Mouse (Mus musculus): ENCODE measurements around the gene Nkx1-2. TPM values are rescaled to one million over a fixed set of nuclear protein-coding genes. Genes with fewer than 3 reads are reported as not detected.

The Nkx1-2 gene
- polyA plus RNA-seq, 1 experiment from 2014 or later = 6.8 TPM

- no peak overlapping the region for H3K4me3 ChIP-seq (ENCODE audit: low read depth, low read length)
- no peaks in the 10 kb centered on the region for H3K36me3 ChIP-seq (ENCODE audit: control insufficient read depth, insufficient read depth, low read length)
- WGBS = 87% methylated on average over 3 of the region's 3 CpGs
- no peak for DNase-seq (ENCODE audit: low spot score)
- peaks cover 47% of the 10 kb centered on the region for H3K27me3 ChIP-seq (ENCODE audit: control insufficient read depth, insufficient read depth, low read length)
- no peak overlapping the region for H3K4me2 ChIP-seq (replicated peaks; ENCODE audit: low read depth, low read length)
- no peak overlapping the region for H3K27ac ChIP-seq (ENCODE audit: low read depth, low read length)
- H3K9me3 ChIP-seq (ENCODE audit: control insufficient read depth, low read length) = no peaks in the 10 kb centered on the region
- H3K4me1 ChIP-seq (replicated peaks; ENCODE audit: control insufficient read depth, insufficient read depth, low read length) = peaks cover 13% of the 10 kb centered on the region
- ATAC-seq (ENCODE audit: low FRiP score) = no peak
- H3K9ac ChIP-seq (ENCODE audit: low read depth, low read length) = no peak overlapping the region
These were observed 3.6 kb downstream of the Nkx1-2 start for GRCm38 (mm10) chr7:132595787-132596186.

- Histone ChIP-seq H3K36me3 (ENCODE audit: control insufficient read depth, insufficient read depth, low read length) (no peaks in the 10 kb centered on the region), H3K4me3 (ENCODE audit: low read depth, low read length) (no peak overlapping the region), H3K27me3 (ENCODE audit: control insufficient read depth, insufficient read depth, low read length) (peaks cover 34% of the 10 kb centered on the region), H3K4me1 (replicated peaks; ENCODE audit: control insufficient read depth, insufficient read depth, low read length) (peaks cover 6% of the 10 kb centered on the region), H3K27ac (ENCODE audit: low read depth, low read length) (no peak overlapping the region), H3K9ac (ENCODE audit: low read depth, low read length) (no peak overlapping the region), H3K9me3 (ENCODE audit: control insufficient read depth, low read length) (no peaks in the 10 kb centered on the region), H3K4me2 (replicated peaks; ENCODE audit: low read depth, low read length) (no peak overlapping the region)
- no peak for ATAC-seq (ENCODE audit: low FRiP score)
- DNase-seq (ENCODE audit: low spot score) = no peak
- WGBS = 89% methylated on average over 2 of the region's 2 CpGs
These were observed 5.1 kb downstream of the Nkx1-2 start for GRCm38 (mm10) chr7:132594325-132594724.

- Histone ChIP-seq H3K27me3 (ENCODE audit: control insufficient read depth, insufficient read depth, low read length) (peaks cover 28% of the 10 kb centered on the region), H3K4me2 (replicated peaks; ENCODE audit: low read depth, low read length) (no peak overlapping the region), H3K4me1 (replicated peaks; ENCODE audit: control insufficient read depth, insufficient read depth, low read length) (peaks cover 5% of the 10 kb centered on the region), H3K9ac (ENCODE audit: low read depth, low read length) (no peak overlapping the region), H3K36me3 (ENCODE audit: control insufficient read depth, insufficient read depth, low read length) (no peaks in the 10 kb centered on the region), H3K27ac (ENCODE audit: low read depth, low read length) (no peak overlapping the region), H3K4me3 (ENCODE audit: low read depth, low read length) (no peak overlapping the region), H3K9me3 (ENCODE audit: control insufficient read depth, low read length) (no peaks in the 10 kb centered on the region)
- 71% methylated on average over 2 of the region's 2 CpGs for WGBS
- no peak for ATAC-seq (ENCODE audit: low FRiP score)
- DNase-seq (ENCODE audit: low spot score) = no peak
These were observed 5.7 kb downstream of the Nkx1-2 start for GRCm38 (mm10) chr7:132593762-132594161.

GRCm38 (mm10) chr7:132589610-132590009 is 9.8 kb downstream of the Nkx1-2 start:
- no peak overlapping the region for H3K9ac ChIP-seq (ENCODE audit: low read depth, low read length)
- no peaks in the 10 kb centered on the region for H3K27me3 ChIP-seq (ENCODE audit: control insufficient read depth, insufficient read depth, low read length)
- H3K4me2 ChIP-seq (replicated peaks; ENCODE audit: low read depth, low read length) = no peak overlapping the region
- no peaks in the 10 kb centered on the region for H3K9me3 ChIP-seq (ENCODE audit: control insufficient read depth, low read length)
- ATAC-seq (ENCODE audit: low FRiP score) = no peak
- H3K27ac ChIP-seq (ENCODE audit: low read depth, low read length) = no peak overlapping the region
- H3K36me3 ChIP-seq (ENCODE audit: control insufficient read depth, insufficient read depth, low read length) = no peaks in the 10 kb centered on the region
- H3K4me3 ChIP-seq (ENCODE audit: low read depth, low read length) = no peak overlapping the region
- DNase-seq (ENCODE audit: low spot score) = no peak
- 58% methylated on average over 5 of the region's 5 CpGs for WGBS
- H3K4me1 ChIP-seq (replicated peaks; ENCODE audit: control insufficient read depth, insufficient read depth, low read length) = no peaks in the 10 kb centered on the region

- Histone ChIP-seq H3K36me3 (ENCODE audit: control insufficient read depth, insufficient read depth, low read length) (no peaks in the 10 kb centered on the region), H3K27ac (ENCODE audit: low read depth, low read length) (no peak overlapping the region), H3K27me3 (ENCODE audit: control insufficient read depth, insufficient read depth, low read length) (no peaks in the 10 kb centered on the region), H3K9ac (ENCODE audit: low read depth, low read length) (no peak overlapping the region), H3K4me1 (replicated peaks; ENCODE audit: control insufficient read depth, insufficient read depth, low read length) (no peaks in the 10 kb centered on the region), H3K9me3 (ENCODE audit: control insufficient read depth, low read length) (no peaks in the 10 kb centered on the region), H3K4me3 (ENCODE audit: low read depth, low read length) (no peak overlapping the region), H3K4me2 (replicated peaks; ENCODE audit: low read depth, low read length) (no peak overlapping the region)
- ATAC-seq (ENCODE audit: low FRiP score) (no peak), DNase-seq (ENCODE audit: low spot score) (no peak)
- 72% methylated on average over 5 of the region's 5 CpGs for WGBS
These were observed 12.3 kb downstream of the Nkx1-2 start for GRCm38 (mm10) chr7:132587167-132587566.

GRCm38 (mm10) chr7:132585695-132586491 is 13.5 kb downstream of the Nkx1-2 start:
- 76% methylated on average over 3 of the region's 3 CpGs for WGBS
- Histone ChIP-seq H3K27ac (ENCODE audit: low read depth, low read length) (no peak overlapping the region), H3K4me3 (ENCODE audit: low read depth, low read length) (no peak overlapping the region), H3K4me1 (replicated peaks; ENCODE audit: control insufficient read depth, insufficient read depth, low read length) (no peaks in the 10 kb centered on the region), H3K9me3 (ENCODE audit: control insufficient read depth, low read length) (no peaks in the 10 kb centered on the region), H3K4me2 (replicated peaks; ENCODE audit: low read depth, low read length) (no peak overlapping the region), H3K27me3 (ENCODE audit: control insufficient read depth, insufficient read depth, low read length) (no peaks in the 10 kb centered on the region), H3K36me3 (ENCODE audit: control insufficient read depth, insufficient read depth, low read length) (no peaks in the 10 kb centered on the region), H3K9ac (ENCODE audit: low read depth, low read length) (no peak overlapping the region)
- ATAC-seq (ENCODE audit: low FRiP score) = no peak
- no peak for DNase-seq (ENCODE audit: low spot score)

- Histone ChIP-seq H3K9me3 (ENCODE audit: control insufficient read depth, low read length) (no peaks in the 10 kb centered on the region), H3K27ac (ENCODE audit: low read depth, low read length) (no peak overlapping the region), H3K36me3 (ENCODE audit: control insufficient read depth, insufficient read depth, low read length) (no peaks in the 10 kb centered on the region), H3K4me2 (replicated peaks; ENCODE audit: low read depth, low read length) (no peak overlapping the region), H3K4me1 (replicated peaks; ENCODE audit: control insufficient read depth, insufficient read depth, low read length) (0 out of 2 replicates have a peak, but pooled peaks cover 1% of the 10 kb centered on the region), H3K4me3 (ENCODE audit: low read depth, low read length) (no peak overlapping the region), H3K9ac (ENCODE audit: low read depth, low read length) (no peak overlapping the region), H3K27me3 (ENCODE audit: control insufficient read depth, insufficient read depth, low read length) (no peaks in the 10 kb centered on the region; the same call in 1 of the 2 replicates)
- 83% methylated on average over 2 of the region's 2 CpGs for WGBS
- ATAC-seq (ENCODE audit: low FRiP score) = no peak
- no peak for DNase-seq (ENCODE audit: low spot score)
These were observed 18.0 kb downstream of the Nkx1-2 start for GRCm38 (mm10) chr7:132581441-132581840.

- no peak overlapping the region for H3K9ac ChIP-seq (ENCODE audit: low read depth, low read length)
- no peaks in the 10 kb centered on the region for H3K36me3 ChIP-seq (ENCODE audit: control insufficient read depth, insufficient read depth, low read length)
- no peak overlapping the region for H3K4me2 ChIP-seq (replicated peaks; ENCODE audit: low read depth, low read length)
- H3K27me3 ChIP-seq (ENCODE audit: control insufficient read depth, insufficient read depth, low read length) = no peaks in the 10 kb centered on the region; the same call in 1 of the 2 replicates
- H3K27ac ChIP-seq (ENCODE audit: low read depth, low read length) = no peak overlapping the region
- no peaks in the 10 kb centered on the region for H3K9me3 ChIP-seq (ENCODE audit: control insufficient read depth, low read length)
- 0 out of 2 replicates have a peak, but pooled peaks cover 2% of the 10 kb centered on the region for H3K4me1 ChIP-seq (replicated peaks; ENCODE audit: control insufficient read depth, insufficient read depth, low read length)
- 79% methylated on average over 6 of the region's 6 CpGs for WGBS
- DNase-seq (ENCODE audit: low spot score) (no peak), ATAC-seq (ENCODE audit: low FRiP score) (no peak)
- H3K4me3 ChIP-seq (ENCODE audit: low read depth, low read length) = no peak overlapping the region
These were observed 18.9 kb downstream of the Nkx1-2 start for GRCm38 (mm10) chr7:132580511-132580910.

GRCm38 (mm10) chr7:132576891-132577290 is 22.5 kb downstream of the Nkx1-2 start:
- DNase-seq (ENCODE audit: low spot score) = no peak
- no peak overlapping the region for H3K4me3 ChIP-seq (ENCODE audit: low read depth, low read length)
- WGBS = 57% methylated on average over 4 of the region's 4 CpGs

More at GRCm38 (mm10) chr7:132576891-132577290, 22.5 kb downstream of the Nkx1-2 start:
- no peaks in the 10 kb centered on the region; the same call in 1 of the 2 replicates for H3K27me3 ChIP-seq (ENCODE audit: control insufficient read depth, insufficient read depth, low read length)
- no peak for ATAC-seq (ENCODE audit: low FRiP score)
- H3K36me3 ChIP-seq (ENCODE audit: control insufficient read depth, insufficient read depth, low read length) = no peaks in the 10 kb centered on the region
- no peak overlapping the region for H3K27ac ChIP-seq (ENCODE audit: low read depth, low read length)
- 0 out of 2 replicates have a peak, but pooled peaks cover 2% of the 10 kb centered on the region for H3K4me1 ChIP-seq (replicated peaks; ENCODE audit: control insufficient read depth, insufficient read depth, low read length)
- H3K9ac ChIP-seq (ENCODE audit: low read depth, low read length) = no peak overlapping the region
- H3K4me2 ChIP-seq (replicated peaks; ENCODE audit: low read depth, low read length) = no peak overlapping the region
- no peaks in the 10 kb centered on the region for H3K9me3 ChIP-seq (ENCODE audit: control insufficient read depth, low read length)

All from hindbrain, embryonic 11.5 days (tissue).